Comparison of ENCODE assay signal across 11 mouse cellular contexts in the genomic region with DNA sequence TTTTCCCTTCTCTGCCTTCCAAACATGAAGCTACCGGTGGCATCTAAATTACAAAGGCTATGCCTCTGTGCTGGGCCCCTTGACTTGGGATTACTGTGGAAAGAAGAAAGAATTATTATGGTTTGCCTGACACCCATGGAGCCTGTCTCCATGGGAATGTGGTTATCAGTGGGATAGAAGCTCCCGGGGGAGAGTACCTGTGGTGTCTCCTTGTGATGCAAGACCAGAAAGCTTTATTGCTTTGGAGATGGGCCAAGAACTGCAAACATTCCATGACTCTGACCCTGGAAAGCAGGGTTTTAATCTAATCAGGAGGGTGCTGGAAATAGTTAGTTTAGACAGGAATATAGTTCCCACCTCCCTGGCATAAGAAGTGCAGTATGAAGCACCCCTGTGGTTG.
"Had no signal": no experiment of that assay in that cellular context is flagged by ENCODE, and none has a peak within 500 bp of the region (broad histone marks: within the 10 kb centered on the region; RNA-seq: fewer than 3 reads in every experiment).

No protein-coding gene starts in this region.

- H3K27me3 ChIP-seq: limb, embryonic 13.5 days; liver, embryonic 15.5 days; midbrain, embryonic 13.5 days had no signal

- H3K4me3 ChIP-seq: limb, embryonic 13.5 days; liver, embryonic 15.5 days; midbrain, embryonic 13.5 days had no signal

- H3K9ac ChIP-seq: limb, embryonic 13.5 days; liver, embryonic 15.5 days; midbrain, embryonic 13.5 days had no signal

- H3K36me3 ChIP-seq: limb, embryonic 13.5 days; liver, embryonic 15.5 days; midbrain, embryonic 13.5 days had no signal

- ATAC-seq: inflammation-experienced regulatory T-cells, adult 6 months; midbrain, embryonic 13.5 days had no signal

- H3K9me3 ChIP-seq: limb, embryonic 13.5 days; liver, embryonic 15.5 days; midbrain, embryonic 13.5 days had no signal

- DNase-seq: kidney, adult 2 months; left cerebral cortex, postnatal 4 days; lung, postnatal 36 days; right cerebral cortex, adult 18-20 months; right cerebral cortex, postnatal 25 days had no signal

- H3K27ac ChIP-seq: limb, embryonic 13.5 days; liver, embryonic 15.5 days; midbrain, embryonic 13.5 days; stomach, postnatal 0 days had no signal

- H3K4me1 ChIP-seq: liver, embryonic 15.5 days; midbrain, embryonic 13.5 days had no signal

- H3K4me2 ChIP-seq: limb, embryonic 13.5 days; liver, embryonic 11.5 days; liver, embryonic 15.5 days; midbrain, embryonic 13.5 days had no signal
